Mouse (Mus musculus) ZHBTc4 (cell line): ENCODE data around the gene Mgat5b.

Experiments
- DNase-seq: peaks from one replicate; pipeline ENCODE4 v3.0.0-alpha.2; 2011; ENCODE audit warnings: low read depth, low spot score

The Mgat5b gene

DNA sequence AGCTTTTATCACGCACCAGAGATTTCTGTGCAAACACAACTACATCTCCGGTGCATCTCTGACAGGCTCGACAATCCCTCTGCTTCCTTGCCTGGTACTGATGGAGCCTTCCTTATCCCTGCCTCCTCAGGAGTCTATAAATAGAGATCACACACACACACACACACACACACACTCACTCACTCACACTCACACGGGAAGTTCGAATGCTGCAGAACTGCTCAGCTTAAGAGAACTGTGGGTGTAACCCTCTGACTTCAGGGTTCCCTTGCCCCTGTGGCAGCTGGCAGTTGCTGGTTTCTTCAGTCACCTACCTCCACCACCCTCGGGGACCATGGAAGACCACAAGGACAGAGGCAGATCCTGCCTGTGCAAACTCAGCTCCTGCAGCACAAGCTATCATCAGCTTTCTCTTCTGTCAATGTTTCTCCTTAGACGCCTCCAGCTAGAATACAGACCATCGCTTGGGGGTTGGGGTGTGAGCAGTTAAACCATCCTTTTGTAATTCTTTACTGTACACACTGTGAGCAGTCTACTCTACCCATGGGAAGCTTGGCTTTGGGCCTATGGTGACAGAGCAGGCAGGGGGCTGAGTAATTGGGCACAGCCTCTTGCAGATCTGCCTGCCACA is 111.9 kb downstream of the Mgat5b start:
- no peak for DNase-seq

DNA sequence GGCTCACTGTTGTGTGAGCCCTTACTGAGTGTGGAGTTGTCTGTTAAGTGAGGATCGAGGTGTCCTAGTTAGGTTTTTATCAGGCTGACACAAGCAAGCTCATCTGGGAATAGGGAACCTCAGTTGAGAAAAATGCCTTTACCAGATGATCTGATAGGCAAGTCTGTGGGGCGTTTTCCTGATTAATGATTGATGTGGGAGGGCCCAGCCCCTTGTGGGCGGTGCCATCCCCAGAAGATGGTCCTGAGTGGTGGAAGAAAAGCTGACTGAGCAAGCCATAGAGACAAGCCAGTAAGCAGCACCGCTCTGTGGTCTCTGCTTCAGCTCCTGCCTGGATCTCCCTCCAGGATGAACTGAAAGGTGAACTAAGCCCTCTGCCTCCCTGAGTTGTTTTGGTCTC is 112.6 kb downstream of the Mgat5b start:
- peak; percentile 73 for DNase-seq

DNA sequence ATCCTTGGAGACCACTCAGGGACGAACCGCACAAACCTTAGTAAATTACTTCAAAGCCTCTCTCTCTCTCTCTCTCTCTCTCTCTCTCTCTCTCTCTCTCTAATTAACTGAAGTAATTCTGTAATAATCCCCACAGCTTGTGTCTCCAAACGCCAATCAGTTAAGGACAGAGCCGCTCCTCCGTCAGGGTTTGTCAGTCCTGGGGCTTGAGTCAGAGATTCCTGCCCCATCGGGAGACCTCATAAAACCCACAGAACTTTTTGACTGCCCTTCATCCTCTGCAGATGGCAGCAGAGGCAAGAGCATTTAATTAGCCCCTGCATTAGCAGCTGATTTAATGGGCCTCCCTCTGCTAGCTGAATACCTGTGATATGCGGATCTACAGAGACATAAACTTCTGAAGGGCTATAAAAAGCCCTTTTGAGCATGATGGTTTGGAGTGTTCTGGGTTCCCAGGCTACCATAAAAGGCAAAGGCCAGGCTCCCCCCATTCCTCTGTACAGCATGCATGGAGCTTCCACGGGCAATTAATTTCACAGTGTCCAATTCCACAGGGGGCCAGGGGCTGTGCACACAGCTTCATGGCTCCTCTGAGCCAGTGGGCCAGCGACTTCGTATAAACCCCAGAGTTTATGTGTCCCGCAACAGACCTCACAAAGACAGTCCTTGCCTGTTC is 117.1 kb downstream of the Mgat5b start:
- DNase-seq, result no peak
